Mouse (Mus musculus) ES-E14 (cell line): ENCODE results near the gene Opalin. TPM values are rescaled to one million over a fixed set of nuclear protein-coding genes. Genes with fewer than 3 reads are reported as not detected.

Experiments
- DNase-seq: peaks from one replicate; pipeline ENCODE4 v3.0.0-alpha.2; 2013; ENCODE audit warnings: low read depth, low spot score
- H3K27ac ChIP-seq: 2 replicates; pipeline ENCODE4 v1.5.1; 2012; ENCODE audit warnings: low read depth, mild to moderate bottlenecking, low read length, moderate library complexity, mixed read lengths; ENCODE audit not compliant: poor library complexity, insufficient read depth, severe bottlenecking
- H3K36me3 ChIP-seq: 2 replicates; pipeline ENCODE4 v1.6.1; 2012; ENCODE audit warnings: mild to moderate bottlenecking, low read length, moderate library complexity, mixed read lengths; ENCODE audit not compliant: control insufficient read depth, poor library complexity, insufficient read depth, severe bottlenecking
- H3K4me1 ChIP-seq, 2 experiments: fragments of 150-350 bp in 1 of 2; sonication (generic) in 1 of 2; 2 replicates each; pipeline ENCODE4 v1.6.1; 2012; ENCODE audit warnings: low read length in 2 of 2, mild to moderate bottlenecking in 1 of 2, mixed read lengths in 1 of 2; ENCODE audit not compliant: control insufficient read depth in 2 of 2, insufficient read depth in 2 of 2, poor library complexity in 1 of 2
- H3K4me3 ChIP-seq, 2 experiments: fragments of 150-350 bp in 1 of 2; sonication (generic) in 1 of 2; 2 replicates each; pipeline ENCODE4 v1.5.1; 2012; ENCODE audit warnings: low read length in 2 of 2, low read depth in 1 of 2, mild to moderate bottlenecking in 1 of 2, mixed read lengths in 1 of 2; ENCODE audit not compliant: insufficient read depth in 1 of 2, poor library complexity in 1 of 2, severe bottlenecking in 1 of 2
- H3K9ac ChIP-seq: 2 replicates; pipeline ENCODE4 v1.6.1; 2012; ENCODE audit warnings: low read depth, mild to moderate bottlenecking, low read length, mixed read lengths; ENCODE audit not compliant: poor library complexity, insufficient read depth, severe bottlenecking
- H3K9me3 ChIP-seq: fragments of 150-350 bp; sonication (generic); 2 replicates; pipeline ENCODE4 v1.6.1; 2012; ENCODE audit warnings: low read depth, mild to moderate bottlenecking, low read length; ENCODE audit not compliant: control insufficient read depth, insufficient read depth
- CHD2 ChIP-seq: IDR thresholded peaks from 2 replicates; pipeline ENCODE4 v1.6.1; 2014; ENCODE audit warnings: mild to moderate bottlenecking, low read depth, low read length, inconsistent platforms
- HCFC1 ChIP-seq: IDR thresholded peaks from 2 replicates; pipeline ENCODE4 v1.6.1; 2012; ENCODE audit warnings: low read length, inconsistent platforms, borderline replicate concordance; ENCODE audit not compliant: insufficient read depth
- MAFK ChIP-seq: IDR thresholded peaks from 2 replicates; pipeline ENCODE4 v1.6.1; 2014; ENCODE audit warnings: mild to moderate bottlenecking, low read depth, low read length, inconsistent platforms; ENCODE audit not compliant: insufficient read depth
- ZC3H11A ChIP-seq: IDR thresholded peaks from 2 replicates; pipeline ENCODE4 v1.6.1; 2012; ENCODE audit warnings: low read depth, mild to moderate bottlenecking, inconsistent platforms, low read length, borderline replicate concordance
- ZNF384 ChIP-seq: IDR thresholded peaks from 2 replicates; pipeline ENCODE4 v1.6.1; 2012; ENCODE audit warnings: low read depth, low read length, inconsistent platforms
- in situ Hi-C, 2 experiments: fragments of 600-800 bp; cut with MboI; formaldehyde crosslinking; loops; one replicate each; pipeline ENCODE4 v1.15.1; 2025; ENCODE audit warnings: low sequenced_read_pairs in 2 of 2, inconsistent platforms in 1 of 2; ENCODE audit not compliant: unreplicated experiment in 2 of 2
- total RNA-seq: library from RNA; depleted of rRNA; stranded (reverse); fragments of 300-350 nt; gene quantifications from 2 replicates; pipeline ENCODE4 v1.2.3, GENCODE M21; 2012; rRNA removed

Gene Opalin
- total RNA-seq, 1 experiment = not detected

- Histone ChIP-seq H3K9me3 (no peaks in the 10 kb centered on the region), H3K27ac (no peak overlapping the region), H3K4me3 (no peak overlapping the region), H3K9ac (no peak overlapping the region), H3K36me3 (no peaks in the 10 kb centered on the region), H3K4me1 (peaks cover 0 to 3% of the 10 kb centered on the region in 2 experiments; a peak in 1 of 4 replicates)
- TF ChIP-seq ZNF384 = no peak
- TF ChIP-seq CHD2 = no peak
- TF ChIP-seq HCFC1 = no peak
- no peak for TF ChIP-seq ZC3H11A
- TF ChIP-seq MAFK = no peak
- no peak for DNase-seq
- in situ Hi-C loops = no loop called here
Measured at GRCm38 (mm10) chr19:41019164-41019675, 57.7 kb downstream of the Opalin start.

- Histone ChIP-seq H3K27ac (no peak overlapping the region), H3K9ac (peak overlapping the region; percentile 56), H3K9me3 (no peaks in the 10 kb centered on the region), H3K4me3 (peak overlapping the region in 1 of 2 experiments; percentile 14; a peak in 2 of 4 replicates), H3K36me3 (no peaks in the 10 kb centered on the region), H3K4me1 (peaks cover 5 to 15% of the 10 kb centered on the region in 2 experiments; a peak in 3 of 4 replicates)
- TF ChIP-seq MAFK (no peak), HCFC1 (no peak), ZNF384 (0 out of 2 replicates have a peak, but pooled peaks have one; percentile 48)
- peak; percentile 71 for DNase-seq
- in situ Hi-C loops = no loop called here
Measured at GRCm38 (mm10) chr19:41015951-41016716, 60.8 kb downstream of the Opalin start.

DNA sequence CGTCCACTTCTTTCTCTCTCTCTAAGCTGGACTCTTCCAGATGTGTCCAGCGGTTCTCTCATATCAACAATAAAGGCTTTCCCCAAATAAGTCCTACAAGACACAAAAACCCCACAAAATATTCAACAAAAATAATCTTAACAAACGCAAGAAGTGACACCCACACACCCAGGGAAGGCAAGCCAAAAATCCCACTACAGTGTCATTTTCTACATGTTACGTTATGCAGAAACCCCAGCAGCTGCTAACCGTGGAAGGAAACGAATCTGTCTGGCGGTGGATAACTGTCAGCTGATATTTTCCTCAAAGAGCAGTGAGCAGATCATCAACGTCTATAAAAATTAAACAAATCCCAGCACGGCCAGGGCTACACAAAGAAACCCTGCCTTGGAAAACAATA, 62.9 kb downstream of the Opalin start:
- no peak overlapping the region for H3K27ac ChIP-seq
- in situ Hi-C loops = no loop called here
- H3K36me3 ChIP-seq = no peaks in the 10 kb centered on the region

GRCm38 (mm10) chr19:41013591-41013990, 63.3 kb downstream of the Opalin start:
- peak; percentile 45 for DNase-seq
- Histone ChIP-seq H3K27ac (peak overlapping the region; percentile 9; the same call in 1 of the 2 replicates), H3K4me1 (peaks cover 5 to 19% of the 10 kb centered on the region in 2 experiments; a peak in 3 of 4 replicates), H3K9me3 (no peaks in the 10 kb centered on the region), H3K9ac (no peak overlapping the region), H3K36me3 (no peaks in the 10 kb centered on the region), H3K4me3 (no peak overlapping the region; a peak in 1 of 4 replicates)
- TF ChIP-seq CHD2 (no peak), ZNF384 (no peak)
- in situ Hi-C loops = no loop called here

More for the DNA sequence above, 62.9 kb downstream of the Opalin start:
- Histone ChIP-seq H3K9me3 (no peaks in the 10 kb centered on the region), H3K4me3 (no peak overlapping the region), H3K4me1 (peaks cover 5 to 19% of the 10 kb centered on the region in 2 experiments; a peak in 3 of 4 replicates), H3K9ac (no peak overlapping the region)
- no peak for DNase-seq
- TF ChIP-seq CHD2 = no peak
- TF ChIP-seq MAFK = no peak
- TF ChIP-seq HCFC1 = no peak
- TF ChIP-seq ZC3H11A = no peak
- TF ChIP-seq ZNF384 = no peak

Other genes with a start within 250 kb of the Opalin start
- gene Ccnj, start 245.8 kb downstream of the Opalin start, total RNA-seq = 5.9 and 6.7 TPM in 2 replicates
- gene Zfp518a, start 182.4 kb downstream of the Opalin start, total RNA-seq = 25.8 and 32.9 TPM in 2 replicates
- gene Blnk, start 82.6 kb downstream of the Opalin start, total RNA-seq = 0.90 and 1.7 TPM in 2 replicates
- gene Dntt, start 47.8 kb downstream of the Opalin start, total RNA-seq = not detected in 2 replicates
- 0.09 TPM in 1 of 2 replicates, not detected in the other for gene Tll2, start 129.7 kb upstream of the Opalin start, total RNA-seq
- 112 and 117 TPM in 2 replicates for gene Tm9sf3, start 186.9 kb upstream of the Opalin start, total RNA-seq